Comparison of ENCODE assay signal across 11 mouse cellular contexts in the genomic region with DNA sequence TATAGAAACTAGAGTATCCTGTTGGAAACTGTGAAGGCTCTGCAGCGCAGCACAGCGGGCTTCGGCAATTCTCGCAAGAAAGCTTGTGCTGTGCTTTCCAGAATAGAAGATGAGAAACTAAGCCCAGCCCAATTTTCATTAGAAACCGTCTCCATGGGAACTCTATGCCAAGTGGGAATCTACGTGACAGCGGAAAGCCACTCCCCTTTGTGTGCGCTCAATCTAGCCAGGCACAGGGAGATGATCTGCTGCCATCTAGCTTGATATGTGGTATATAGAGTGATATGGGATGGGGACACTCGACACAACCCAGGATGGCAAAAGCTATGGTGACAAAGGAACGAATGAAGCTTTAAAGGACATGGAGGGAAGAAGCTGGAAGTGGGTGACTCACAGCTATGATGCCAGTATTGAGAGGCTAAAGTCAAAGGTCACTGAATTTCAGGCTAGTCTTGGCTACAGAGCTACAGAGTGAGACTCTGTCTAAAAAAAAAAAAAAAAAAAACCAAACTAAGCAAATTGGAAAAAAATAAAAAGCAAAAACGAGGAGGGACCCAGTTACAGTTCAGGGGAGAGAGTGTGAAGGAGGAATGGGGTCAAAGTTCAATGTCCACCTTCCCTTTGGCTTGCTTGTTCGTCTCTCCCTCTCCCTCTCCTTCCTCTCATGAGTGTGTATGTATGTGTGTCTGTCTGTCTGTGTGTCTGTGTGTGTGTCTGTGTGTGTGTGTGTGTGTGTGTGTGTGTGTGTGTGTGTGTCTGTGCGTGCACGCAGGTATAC. TPM values are rescaled to one million over a fixed set of nuclear protein-coding genes. Genes with fewer than 3 reads are reported as not detected.
DNase-seq lines count a peak whose midpoint lies in the region; ATAC-seq lines count a peak whose summit lies in the region.
"Had no signal": no experiment of that assay in that cellular context is flagged by ENCODE, and none has a peak within 500 bp of the region (broad histone marks: within the 10 kb centered on the region; RNA-seq: fewer than 3 reads in every experiment).

No protein-coding gene starts in this region.

- 81% methylated on average over 14 of the region's 14 CpGs for WGBS in heart, embryonic 11.5 days (ENCODE audit: insufficient replicate concordance)
- WGBS in neural tube, embryonic 13.5 days = 79% methylated on average over 14 of the region's 14 CpGs
- WGBS in midbrain, embryonic 12.5 days = 73% methylated on average over 14 of the region's 14 CpGs
- WGBS in limb, embryonic 10.5 days = 88% methylated on average over 14 of the region's 14 CpGs

- peaks cover 9% of the 10 kb centered on the region for H3K4me1 ChIP-seq in heart, embryonic 11.5 days (ENCODE audit: control insufficient read depth, insufficient read depth, low read length)
- H3K4me1 ChIP-seq in neural tube, embryonic 13.5 days (replicated peaks) = no peaks in the 10 kb centered on the region
- no peaks in the 10 kb centered on the region for H3K4me1 ChIP-seq in midbrain, embryonic 12.5 days
- peaks cover 6% of the 10 kb centered on the region for H3K4me1 ChIP-seq in limb, embryonic 10.5 days
- H3K4me1 ChIP-seq: lung, embryonic 15.5 days had no signal

- H3K4me2 ChIP-seq in heart, embryonic 11.5 days = no peak overlapping the region
- H3K4me2 ChIP-seq in neural tube, embryonic 13.5 days = no peak overlapping the region
- no peak overlapping the region for H3K4me2 ChIP-seq in midbrain, embryonic 12.5 days (replicated peaks)
- H3K4me2 ChIP-seq: lung, embryonic 15.5 days had no signal

- no peaks in the 10 kb centered on the region for H3K27me3 ChIP-seq in heart, embryonic 11.5 days (ENCODE audit: control insufficient read depth, insufficient read depth, low read length)
- H3K27me3 ChIP-seq in neural tube, embryonic 13.5 days = no peaks in the 10 kb centered on the region
- no peaks in the 10 kb centered on the region for H3K27me3 ChIP-seq in midbrain, embryonic 12.5 days
- no peaks in the 10 kb centered on the region for H3K27me3 ChIP-seq in limb, embryonic 10.5 days (ENCODE audit: low read depth, poor library complexity, severe bottlenecking)
- H3K27me3 ChIP-seq: lung, embryonic 15.5 days had no signal

- no peaks in the 10 kb centered on the region for H3K9me3 ChIP-seq in heart, embryonic 11.5 days (replicated peaks; ENCODE audit: control insufficient read depth, low read length)
- H3K9me3 ChIP-seq in neural tube, embryonic 13.5 days = no peaks in the 10 kb centered on the region
- H3K9me3 ChIP-seq in midbrain, embryonic 12.5 days = no peaks in the 10 kb centered on the region
- no peaks in the 10 kb centered on the region for H3K9me3 ChIP-seq in limb, embryonic 10.5 days (replicated peaks)
- H3K9me3 ChIP-seq: lung, embryonic 15.5 days had no signal

- no peak for DNase-seq in heart, adult 11 months
- DNase-seq in neural tube, embryonic 10.5 days (ENCODE audit: extremely low spot score, low spot score) = no peak
- DNase-seq in telencephalon, adult 2 months (ENCODE audit: low read depth, low spot score) = peak; percentile 84
- no peak for DNase-seq in cerebellum, postnatal 36 days
- DNase-seq in limb, embryonic 10.5 days (ENCODE audit: low spot score) = no peak
- DNase-seq: cerebellum, adult 9-11 months had no signal

- 0 out of 2 replicates have a peak, but pooled peaks cover 2% of the 10 kb centered on the region for H3K36me3 ChIP-seq in heart, embryonic 11.5 days (ENCODE audit: control insufficient read depth, insufficient read depth, low read length)
- no peaks in the 10 kb centered on the region for H3K36me3 ChIP-seq in neural tube, embryonic 13.5 days
- no peaks in the 10 kb centered on the region for H3K36me3 ChIP-seq in midbrain, embryonic 12.5 days
- H3K36me3 ChIP-seq in limb, embryonic 10.5 days = no peaks in the 10 kb centered on the region
- H3K36me3 ChIP-seq: lung, embryonic 15.5 days had no signal

- no peak overlapping the region for H3K4me3 ChIP-seq in heart, embryonic 11.5 days (ENCODE audit: low read depth, low read length)
- no peak overlapping the region for H3K4me3 ChIP-seq in neural tube, embryonic 13.5 days
- no peak overlapping the region for H3K4me3 ChIP-seq in midbrain, embryonic 12.5 days
- H3K4me3 ChIP-seq in limb, embryonic 10.5 days = no peak overlapping the region
- H3K4me3 ChIP-seq: lung, embryonic 15.5 days had no signal

- ATAC-seq in heart, embryonic 11.5 days (replicated peaks; ENCODE audit: insufficient number of reproducible peaks, low FRiP score, low TSS enrichment) = 0 out of 2 replicates have a peak, but pooled peaks have one; percentile 14
- peak; percentile 53; the same call in 1 of the 2 replicates for ATAC-seq in neural tube, embryonic 13.5 days (ENCODE audit: low read depth)
- ATAC-seq in midbrain, embryonic 12.5 days (ENCODE audit: low FRiP score, low read depth) = peak; percentile 62; the same call in 1 of the 2 replicates
- ATAC-seq: intestine, embryonic 16.5 days had no signal

- H3K27ac ChIP-seq in heart, embryonic 11.5 days (ENCODE audit: low read depth, low read length) = no peak overlapping the region
- H3K27ac ChIP-seq in neural tube, embryonic 13.5 days (replicated peaks) = no peak overlapping the region
- H3K27ac ChIP-seq in midbrain, embryonic 12.5 days (replicated peaks) = no peak overlapping the region
- H3K27ac ChIP-seq in limb, embryonic 10.5 days = no peak overlapping the region
- H3K27ac ChIP-seq: lung, embryonic 15.5 days had no signal

- H3K9ac ChIP-seq in heart, embryonic 11.5 days (ENCODE audit: low read depth, low read length) = no peak overlapping the region
- no peak overlapping the region for H3K9ac ChIP-seq in neural tube, embryonic 13.5 days
- no peak overlapping the region for H3K9ac ChIP-seq in midbrain, embryonic 12.5 days (replicated peaks)
- H3K9ac ChIP-seq: lung, embryonic 15.5 days had no signal

RNA-seq across cellular contexts. Expression of a gene that starts 47.5 kb away (rescaled TPM):
- 39.9 and 49.7 TPM in 2 replicates for polyA plus RNA-seq in heart, embryonic 11.5 days (2014; fragmentation: Nextera tagmentation; extraction: Ambion mirVana)
- polyA plus RNA-seq in neural tube, embryonic 13.5 days (2015; fragmentation: Nextera tagmentation; extraction: Ambion mirVana) = 0.92 and 1.5 TPM in 2 replicates
- 0.35 and 0.52 TPM in 2 replicates for polyA plus RNA-seq in midbrain, embryonic 12.5 days (2016; fragmentation: Nextera tagmentation; extraction: Ambion mirVana)
- polyA plus RNA-seq in limb, embryonic 10.5 days (2016; fragmentation: Nextera tagmentation; extraction: Ambion mirVana) = 0.45 and 0.48 TPM in 2 replicates

Comparison
In these comparisons a context has a peak if more than half of its experiments do, and no peak if none do; other contexts are left out.
1. RNA of a gene that starts 47.5 kb away (polyA plus RNA-seq): 39.9 to 49.7 TPM in heart, embryonic 11.5 days; 0.92 to 1.5 TPM in neural tube, embryonic 13.5 days, 0.35 to 0.52 TPM in midbrain, embryonic 12.5 days and 0.45 to 0.48 TPM in limb, embryonic 10.5 days; every median in the first group is over 10 times any median in the second.
2. Peak in every context shown above with its lines, with median percentiles within 50 percentile points of each other: ATAC-seq.